Mouse (Mus musculus) layer of hippocampus, adult 11-12 months (tissue): ENCODE results near the gene Fbxw16.
"Not testable (repeated sequence)": the region's sequence is repeated elsewhere in the genome, so short reads cannot be mapped to it uniquely, and the experiment has no call there.

ENCODE experiments used
- DNase-seq: peaks from one replicate; pipeline ENCODE4 v3.0.0; 2022; ENCODE audit warnings: low spot score

Fbxw16 gene

GRCm38 (mm10) chr9:109449040-109449439 lies at the start of gene Fbxw16:
Fbxw16 (minus strand) TSS chr9:109449140.
- DNase-seq = no peak

GRCm38 (mm10) chr9:109495775-109496174 lies 46.8 kb upstream of the Fbxw16 start, which contains the start of gene Fbxw19:
Fbxw19 (minus strand) TSS chr9:109495875.
- not testable (repeated sequence) for DNase-seq

- DNase-seq = no peak
Measured at GRCm38 (mm10) chr9:109432956-109433355, 16.0 kb downstream of the Fbxw16 start.

GRCm38 (mm10) chr9:109404196-109404595 lies 44.7 kb downstream of the Fbxw16 start, which contains the start of gene Fbxw22:
Fbxw22 (minus strand) TSS chr9:109404296.
- DNase-seq = not testable (repeated sequence)
